Mouse (Mus musculus): ENCODE results near the gene Wrnip1. TPM values are rescaled to one million over a fixed set of nuclear protein-coding genes. Genes with fewer than 3 reads are reported as not detected.
A peak's percentile ranks its signal among the peaks of the same experiment; 100 is the strongest.

Wrnip1 gene
- total RNA-seq, 2 experiments from 2014 or later, result 60.6 to 61.5 TPM

DNA sequence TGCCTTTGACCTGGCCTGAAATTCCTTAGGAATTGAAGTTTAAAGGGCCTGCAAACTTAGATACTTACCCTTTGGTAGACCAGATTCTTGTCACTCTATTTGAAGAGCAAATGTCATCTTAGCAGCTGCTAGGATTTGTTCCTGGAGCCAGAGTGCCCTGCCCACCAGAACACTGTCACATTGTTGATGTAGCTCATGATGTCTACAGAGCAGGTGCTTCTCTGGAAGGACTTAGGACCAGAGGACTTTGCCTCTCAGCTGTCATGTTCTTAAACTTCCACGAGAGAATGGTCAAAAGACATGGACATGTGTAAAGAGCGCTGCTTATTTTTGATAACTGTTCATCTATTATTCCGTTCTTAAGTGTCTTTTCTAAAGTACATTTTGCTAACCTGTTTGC, 17.4 kb downstream of the Wrnip1 start:
- DNase-seq, result no peak

DNA sequence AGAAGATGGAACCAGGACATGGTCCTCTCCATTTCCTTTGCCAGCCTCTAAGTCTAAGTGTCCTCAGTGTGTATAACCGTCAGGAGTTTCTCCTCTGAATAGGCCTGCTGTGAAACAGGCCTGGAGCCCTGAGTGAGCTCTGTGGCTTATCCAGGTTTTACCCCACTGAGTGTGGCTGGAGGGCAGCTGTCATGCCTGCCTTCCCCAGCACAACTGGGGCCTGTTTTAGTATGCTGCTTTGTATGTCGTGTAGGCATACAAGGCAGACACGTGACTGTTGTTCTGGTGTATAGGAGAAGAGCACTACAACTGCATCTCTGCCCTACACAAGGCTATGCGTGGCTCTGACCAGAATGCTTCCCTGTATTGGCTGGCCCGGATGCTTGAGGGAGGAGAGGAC, 18.1 kb downstream of the Wrnip1 start:
- DNase-seq, result no peak

DNA sequence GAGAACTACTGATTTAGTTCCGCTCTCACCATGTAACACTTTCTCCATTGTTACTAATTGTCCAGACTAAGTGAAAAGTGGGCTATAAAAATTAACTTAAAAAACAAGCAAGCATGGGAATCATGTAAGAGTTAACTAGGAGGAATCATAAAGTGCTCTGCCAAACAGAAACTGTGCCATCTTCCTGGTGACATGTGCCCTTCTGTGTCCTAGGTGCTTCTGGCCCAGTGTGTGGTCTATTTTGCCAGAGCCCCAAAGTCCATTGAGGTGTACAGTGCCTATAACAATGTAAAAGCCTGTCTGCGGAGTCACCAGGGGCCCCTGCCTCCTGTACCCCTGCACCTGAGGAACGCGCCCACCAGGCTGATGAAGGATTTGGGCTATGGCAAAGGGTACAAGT, 19.8 kb downstream of the Wrnip1 start:
- DNase-seq, result no peak

DNA sequence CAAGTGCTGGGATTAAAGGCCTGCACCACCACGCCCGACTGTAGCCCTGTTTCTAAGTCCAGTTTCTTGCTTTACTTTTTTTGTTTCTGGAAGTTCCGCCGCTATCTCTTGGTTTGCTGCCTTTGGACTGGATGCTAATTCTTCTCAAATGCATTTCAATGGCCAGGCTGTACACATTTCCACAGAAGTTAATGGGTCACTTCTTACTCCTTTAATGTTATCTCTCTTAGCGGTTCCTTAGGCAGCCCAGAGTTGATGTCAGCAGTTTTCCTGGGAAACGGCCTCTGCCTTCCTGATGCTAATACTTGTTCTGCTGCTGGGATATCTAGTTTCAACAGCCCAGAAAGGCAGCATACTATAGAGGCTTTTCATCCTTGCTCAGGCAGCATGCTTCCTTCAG, 21.3 kb downstream of the Wrnip1 start:
- no peak for DNase-seq

DNA sequence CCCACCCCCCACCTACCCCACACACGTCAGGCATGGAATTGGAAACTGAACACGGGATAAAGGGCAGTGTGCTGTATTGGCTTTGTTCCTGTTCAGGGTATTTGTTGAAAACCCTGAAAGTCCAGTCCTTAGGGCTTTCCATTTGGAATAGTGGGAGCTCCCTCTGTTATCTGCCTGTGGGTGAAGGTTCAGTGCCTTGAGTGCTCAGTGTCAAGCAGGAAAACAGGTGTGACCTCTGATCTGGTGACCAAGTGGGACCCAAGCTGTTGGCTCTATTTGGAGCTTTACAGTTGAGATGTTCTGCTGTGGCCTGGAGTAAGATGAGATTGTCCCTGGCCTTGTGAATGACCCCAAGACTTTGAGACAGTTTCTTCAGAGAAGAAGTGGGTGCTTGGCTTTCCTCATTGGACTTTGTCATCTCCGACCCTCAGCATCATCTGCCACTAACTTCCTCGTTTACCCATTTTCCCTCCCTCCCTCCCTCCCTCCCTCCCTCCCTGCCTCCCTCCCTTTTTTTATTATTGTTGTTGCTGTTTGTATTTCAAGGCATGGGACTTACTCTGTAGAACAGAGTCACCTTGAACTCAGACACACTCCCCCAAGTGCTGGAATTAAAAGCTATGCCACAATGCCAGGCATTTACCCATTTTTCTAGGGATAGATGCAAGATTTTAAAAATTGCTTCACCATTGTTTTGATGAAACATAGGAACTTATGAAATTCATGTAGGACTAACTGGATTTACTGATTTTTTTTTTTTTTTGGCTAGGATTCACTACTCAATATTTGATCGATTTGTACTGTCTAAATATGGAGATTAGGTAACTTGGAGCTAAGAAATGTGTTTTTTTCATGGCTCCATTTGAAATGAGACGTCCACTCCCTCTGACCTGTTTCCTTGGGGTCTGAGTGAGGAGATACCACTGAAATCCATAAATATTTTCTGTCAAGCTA, 22.8 kb downstream of the Wrnip1 start:
- DNase-seq, result no peak

DNA sequence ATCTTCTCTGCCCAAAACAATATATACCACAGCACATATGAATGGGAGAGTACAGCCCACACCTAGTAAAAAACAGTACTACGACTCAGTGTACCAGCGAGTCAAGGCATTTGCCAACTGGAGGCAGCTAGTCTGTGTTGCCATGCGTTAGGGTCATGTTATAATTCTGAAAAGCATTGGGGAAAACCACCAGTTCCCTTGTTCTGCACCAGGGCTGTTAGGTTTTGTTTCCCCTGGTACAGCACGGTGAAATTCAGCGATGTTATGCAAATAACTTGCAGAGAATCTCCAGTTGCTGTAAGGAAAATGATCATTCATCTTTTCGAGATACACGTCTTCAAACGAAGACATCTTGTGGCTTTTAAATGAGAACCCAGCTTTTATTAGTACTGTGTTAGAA, 23.7 kb downstream of the Wrnip1 start:
- DNase-seq, result no peak

DNA sequence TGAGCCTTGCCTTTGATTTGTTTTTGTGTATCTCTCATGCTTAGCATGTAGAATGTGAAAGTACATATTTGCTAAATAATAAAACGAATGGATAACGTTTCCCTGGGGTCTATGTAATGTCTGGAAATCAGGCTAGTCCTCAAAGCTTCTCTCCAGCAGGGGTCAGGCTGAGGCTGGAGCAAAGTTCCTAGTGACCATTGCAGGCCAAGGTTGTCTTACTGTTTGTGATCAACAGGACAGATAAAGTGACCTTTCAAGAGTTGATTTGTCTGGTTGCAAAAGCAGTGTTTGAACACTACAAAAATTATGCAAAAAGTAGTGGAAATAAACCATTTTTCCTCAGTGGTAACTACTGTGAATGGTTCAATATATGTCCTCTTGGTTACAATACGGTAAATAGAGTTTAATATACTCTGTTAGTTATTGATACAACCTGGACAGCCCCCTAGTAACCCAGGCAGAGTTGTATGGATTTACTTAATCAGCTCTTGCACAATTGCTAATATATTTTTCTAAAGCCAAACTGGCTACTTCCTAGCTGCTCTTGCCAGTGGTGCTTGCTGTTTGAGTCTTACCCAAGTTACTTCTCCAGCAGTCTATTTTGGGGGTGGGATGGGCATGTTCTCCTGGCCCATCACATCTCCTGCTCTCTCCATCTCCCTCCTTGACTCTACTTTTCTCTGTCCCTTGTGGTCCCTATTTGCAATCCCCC, 25.4 kb downstream of the Wrnip1 start:
- DNase-seq, result no peak

DNA sequence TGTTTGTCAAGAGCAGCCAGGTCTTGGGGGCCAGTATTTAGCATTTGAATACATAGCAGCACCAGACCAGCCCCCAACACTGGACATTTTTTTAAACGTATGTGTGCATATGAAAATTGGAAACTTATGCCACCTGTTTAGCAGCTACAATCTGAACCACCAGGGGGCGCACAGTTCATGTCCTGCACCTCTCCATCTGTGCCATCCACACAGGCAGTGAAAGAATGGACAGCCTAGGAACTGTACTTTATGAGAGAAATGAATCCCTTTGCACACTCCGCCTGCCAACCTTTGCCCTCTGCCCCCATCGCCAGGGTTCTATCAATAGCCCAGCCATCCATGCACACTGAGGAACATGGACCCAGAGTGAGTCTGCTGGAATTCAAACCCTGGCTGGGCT, 26.1 kb downstream of the Wrnip1 start:
- DNase-seq, result no peak

DNA sequence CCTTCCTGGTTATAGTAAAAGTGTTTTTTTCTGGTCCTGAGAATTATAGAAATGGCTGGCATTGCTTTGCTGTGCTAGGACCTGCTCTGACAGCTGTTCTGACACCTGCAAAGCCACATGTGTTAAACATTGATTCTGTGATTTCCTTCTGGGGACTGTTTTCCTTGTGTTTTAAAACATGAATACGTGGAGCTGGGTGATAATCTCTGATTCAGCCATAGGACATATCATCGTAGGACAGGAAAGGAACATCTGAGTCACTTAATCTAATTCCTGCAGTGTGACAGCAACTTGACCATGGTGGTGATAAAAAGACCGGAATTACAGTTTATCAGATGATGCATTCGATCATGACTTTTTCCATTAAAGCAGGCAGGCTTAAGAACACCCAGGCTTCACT, 27.0 kb downstream of the Wrnip1 start:
- DNase-seq, result no peak

DNA sequence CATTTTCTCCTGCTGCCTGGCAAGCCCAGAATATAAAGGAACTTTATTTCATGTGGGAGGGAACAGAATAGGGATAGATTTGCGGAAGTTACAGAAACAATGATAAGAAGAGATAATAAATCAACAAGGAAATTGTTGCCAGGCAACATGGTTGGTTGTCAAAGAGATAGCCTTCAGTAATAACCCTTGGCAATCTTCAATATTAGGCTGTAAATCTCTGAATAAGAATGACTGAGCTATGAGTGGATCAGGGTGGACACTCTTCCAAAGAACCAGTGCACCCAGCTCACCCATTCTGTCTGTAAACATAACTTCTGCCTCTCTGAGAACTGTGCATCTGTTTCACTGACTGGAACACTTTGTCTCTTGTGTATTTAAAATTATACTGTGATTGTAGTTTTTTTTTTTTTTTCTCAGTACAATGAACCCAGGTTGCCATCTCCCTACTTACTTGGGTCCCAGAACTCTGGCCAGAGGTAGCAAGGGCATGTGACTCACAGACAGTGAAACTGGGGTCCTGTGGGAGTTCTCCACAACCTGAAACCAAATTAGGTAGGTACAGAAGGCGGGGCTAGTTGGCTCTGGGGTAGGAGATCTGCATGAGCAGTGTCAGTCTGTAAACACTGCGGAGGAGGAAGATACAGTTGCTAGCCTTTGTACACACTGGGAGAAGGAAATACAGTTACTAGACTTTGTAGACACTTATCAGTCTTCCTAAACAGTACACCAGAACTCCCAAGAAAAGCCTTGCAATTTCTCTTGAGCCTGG, 29.9 kb downstream of the Wrnip1 start:
- DNase-seq, result no peak

DNA sequence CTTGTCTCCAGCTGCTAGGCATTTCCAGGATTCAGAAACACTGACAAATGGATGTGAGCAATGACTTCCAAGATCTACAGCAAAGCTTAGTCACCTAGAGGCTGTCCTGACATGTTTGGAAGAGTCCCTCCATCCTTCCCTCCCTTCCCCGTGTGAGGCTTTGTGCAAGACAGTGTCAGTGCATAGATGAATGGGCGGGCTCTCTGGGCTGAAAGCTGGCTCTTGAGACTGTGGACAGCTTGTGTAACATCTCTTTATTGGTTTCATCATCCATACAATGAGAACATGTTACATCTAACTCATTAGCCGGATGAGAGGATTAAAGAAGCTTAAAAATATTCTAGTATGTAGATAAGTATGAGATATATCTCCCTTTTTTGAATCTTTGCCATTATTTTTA, 30.9 kb downstream of the Wrnip1 start:
- no peak for DNase-seq

DNA sequence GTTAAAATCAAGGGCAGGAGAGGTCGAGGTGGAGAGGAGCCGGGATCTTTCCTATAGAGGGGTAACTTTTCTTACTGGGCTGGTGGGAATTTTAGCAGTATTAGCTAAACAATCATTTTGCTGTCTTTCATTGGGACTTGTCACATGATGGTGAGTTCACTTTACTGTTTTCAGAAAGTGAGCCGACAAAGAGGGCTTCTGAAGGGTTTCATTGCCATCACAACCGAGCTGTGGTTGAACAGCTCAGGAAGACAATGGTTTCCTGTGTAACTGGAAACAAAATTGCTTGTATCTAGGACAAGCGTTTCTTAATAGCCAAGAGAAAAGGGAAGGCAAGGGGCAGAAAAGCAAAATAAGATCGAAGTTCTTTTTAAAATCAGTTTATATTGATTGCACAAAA, 31.4 kb downstream of the Wrnip1 start:
- no peak for DNase-seq

DNA sequence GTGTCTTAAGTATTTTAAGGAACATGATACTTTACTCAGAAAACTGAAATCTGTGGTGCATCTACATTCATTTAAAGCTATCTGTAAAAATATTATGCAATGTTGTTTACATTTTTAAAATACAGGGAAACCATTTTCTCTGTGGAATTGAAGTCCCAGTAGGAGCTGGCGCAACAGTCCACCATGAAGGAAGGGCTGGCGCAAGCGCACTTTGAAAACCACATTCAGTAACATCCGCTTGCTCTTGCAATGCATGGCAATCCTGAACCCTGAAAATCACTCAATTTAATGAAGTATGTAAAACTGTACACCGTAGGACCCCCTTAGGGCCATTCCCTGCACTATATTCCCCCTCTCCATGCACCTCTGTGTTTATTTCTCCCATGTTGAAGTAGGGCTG, 32.7 kb downstream of the Wrnip1 start:
- DNase-seq, result no peak

DNA sequence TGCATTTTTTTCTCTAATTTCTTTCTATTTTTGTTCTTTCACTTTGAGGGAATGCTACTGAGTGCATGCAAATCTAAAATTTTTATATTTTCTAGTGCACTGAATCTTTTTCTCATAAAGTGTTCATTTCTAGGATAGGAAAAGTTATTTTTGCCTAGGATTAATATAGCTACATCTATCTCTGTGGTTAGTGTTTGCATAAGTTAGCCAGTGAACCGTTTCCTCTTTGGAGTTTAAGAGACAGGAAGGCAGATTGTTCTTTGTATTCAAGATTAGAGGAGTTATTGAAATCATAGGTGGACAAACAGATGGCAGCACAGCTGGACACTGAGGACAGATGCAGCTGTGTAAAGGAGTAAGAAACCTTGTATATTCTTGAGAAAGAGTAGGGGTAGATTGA, 37.5 kb downstream of the Wrnip1 start:
- no peak for DNase-seq

DNA sequence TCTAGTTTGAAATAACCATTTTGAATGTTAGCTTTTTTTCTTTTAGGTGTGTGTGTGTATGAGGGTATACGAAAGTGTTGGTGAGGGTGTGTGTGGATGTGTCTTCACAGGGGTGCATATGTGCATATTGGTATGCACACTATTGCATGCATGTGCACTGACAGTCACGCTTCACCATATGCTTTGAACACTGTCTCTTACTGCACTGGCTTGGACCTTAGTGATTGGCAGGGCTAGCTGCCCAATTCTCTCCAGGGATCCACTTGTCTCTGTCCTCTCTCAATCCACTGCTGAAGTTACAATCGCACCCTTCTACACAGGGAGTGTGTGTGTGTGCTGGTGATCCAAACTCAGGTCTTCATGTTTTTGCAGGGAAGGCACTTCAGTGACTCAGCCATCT, 39.5 kb downstream of the Wrnip1 start:
- DNase-seq, result no peak

DNA sequence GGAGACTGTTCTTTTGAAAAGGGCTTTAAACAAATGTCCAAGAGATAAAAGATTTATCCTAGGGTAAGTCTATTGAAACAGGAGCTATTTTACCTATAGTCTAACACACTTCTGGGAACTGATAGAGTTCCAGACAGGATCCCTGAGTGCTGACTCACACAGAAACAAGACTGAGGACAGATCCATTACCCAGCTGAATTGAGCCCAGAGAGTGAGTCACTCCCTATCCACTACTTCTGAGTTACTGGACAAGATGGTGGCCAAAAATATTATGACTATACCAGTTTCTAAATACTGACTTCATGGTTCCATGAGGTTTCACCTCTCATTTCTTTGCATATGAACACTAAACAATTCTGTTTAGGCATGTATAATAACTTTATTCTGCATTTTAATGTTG, 44.4 kb downstream of the Wrnip1 start:
- no peak for DNase-seq

DNA sequence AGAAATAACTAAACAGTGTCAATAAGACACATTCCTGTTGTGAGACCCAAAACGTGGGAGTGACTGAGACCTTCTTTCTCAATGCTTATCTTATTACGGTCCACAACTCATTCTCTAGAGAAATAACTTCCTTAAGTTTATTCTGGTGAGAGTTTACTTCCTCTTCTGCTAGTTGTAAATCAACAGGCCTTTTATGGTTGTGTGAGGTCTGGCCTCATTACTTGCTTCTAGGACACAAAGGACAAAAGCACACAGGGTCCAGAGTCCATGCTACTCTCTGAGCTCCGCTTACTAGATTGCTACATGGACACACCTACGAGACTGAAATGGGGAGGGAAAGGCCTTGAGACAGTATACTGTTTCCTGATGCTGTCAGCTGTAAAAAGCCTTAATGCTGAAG, 47.3 kb downstream of the Wrnip1 start:
- no peak for DNase-seq

DNA sequence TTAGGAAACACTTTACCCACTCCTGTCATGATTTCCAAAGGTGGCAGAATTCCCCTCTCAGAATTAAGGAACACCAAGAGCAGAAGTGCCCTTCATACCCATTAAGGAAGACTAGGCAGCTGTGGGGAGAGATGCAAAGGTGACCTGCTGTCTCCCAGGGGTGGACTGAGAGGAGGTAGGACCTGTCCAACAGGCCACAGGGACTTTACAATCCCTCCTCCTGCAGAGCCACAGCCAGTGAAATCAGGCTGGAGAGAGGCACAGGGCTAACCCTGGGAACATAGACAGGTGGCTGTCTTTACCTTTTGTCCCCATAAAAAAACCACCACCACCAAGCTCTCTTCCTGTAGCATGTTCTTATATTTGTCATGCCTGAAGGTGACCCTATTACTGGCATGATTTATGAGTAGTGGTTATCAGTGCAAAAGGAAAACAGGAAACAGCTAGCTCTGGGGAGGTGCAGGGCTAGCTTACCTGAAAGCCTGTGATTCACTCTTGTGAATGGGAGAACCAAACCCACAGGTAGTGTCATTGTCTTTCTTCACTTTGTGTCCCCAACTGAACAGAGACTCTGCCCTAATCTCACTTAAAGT, 47.8 kb downstream of the Wrnip1 start:
- DNase-seq, result no peak

DNA sequence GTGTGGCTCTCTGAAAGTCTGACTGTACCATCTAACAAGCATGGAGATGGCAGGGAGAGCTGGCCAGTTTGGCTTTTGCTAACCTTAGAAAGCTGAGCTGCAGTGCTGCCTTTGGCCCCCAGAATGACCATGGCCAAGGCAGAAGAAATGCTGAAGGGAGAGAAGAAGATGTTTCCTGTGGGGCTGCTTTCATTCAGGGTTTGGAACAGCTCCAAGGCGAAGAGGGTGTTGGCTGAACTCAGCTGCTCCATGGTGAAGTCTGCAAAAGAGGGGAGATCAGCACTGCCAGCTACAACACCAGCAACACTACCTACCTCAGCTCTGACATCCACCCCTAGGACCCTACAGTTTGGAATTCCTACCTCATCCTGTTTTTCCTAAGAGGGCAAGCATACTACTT, 48.3 kb downstream of the Wrnip1 start:
- no peak for DNase-seq

DNA sequence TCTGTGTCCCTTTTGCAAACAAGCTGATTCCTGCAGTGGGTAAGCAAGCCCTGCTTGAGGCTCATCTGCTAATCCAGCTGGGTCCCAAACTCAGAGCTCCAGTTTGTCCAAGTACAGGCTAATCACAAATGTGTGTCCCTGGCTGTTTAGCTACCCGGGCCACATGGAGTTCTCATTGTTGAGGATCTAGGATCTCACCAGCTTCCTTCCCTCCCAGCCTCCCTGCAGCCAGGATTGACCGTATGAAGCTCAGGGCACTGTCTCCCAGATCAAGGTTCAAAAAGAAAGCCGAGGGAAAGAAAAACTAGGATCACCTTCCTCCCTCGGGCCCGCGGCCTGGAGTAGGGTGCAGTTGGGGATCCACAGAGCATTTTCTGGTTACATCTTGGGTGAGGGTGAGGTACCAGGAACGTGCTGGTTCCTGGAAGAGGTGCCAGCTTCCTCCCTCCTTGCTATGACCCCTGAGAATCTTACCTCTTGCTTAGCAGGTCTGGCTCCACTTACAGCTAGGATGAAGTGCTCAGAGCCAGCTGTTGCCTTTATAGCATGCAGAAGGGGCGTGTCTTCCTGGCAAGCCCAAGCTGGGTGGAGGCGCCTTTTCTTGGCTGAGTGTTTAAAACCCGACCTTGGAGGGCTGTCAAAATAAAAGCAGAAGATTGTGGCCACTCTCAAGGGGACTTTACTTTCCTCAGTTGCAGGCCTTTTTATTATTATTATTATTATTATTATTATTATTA, 49.0 kb downstream of the Wrnip1 start, which contains the start of gene Serpinb1a:
Gene Serpinb1a (minus strand): TSS at position 518 of the 737 bp plus-strand sequence.
- DNase-seq, result no peak

DNA sequence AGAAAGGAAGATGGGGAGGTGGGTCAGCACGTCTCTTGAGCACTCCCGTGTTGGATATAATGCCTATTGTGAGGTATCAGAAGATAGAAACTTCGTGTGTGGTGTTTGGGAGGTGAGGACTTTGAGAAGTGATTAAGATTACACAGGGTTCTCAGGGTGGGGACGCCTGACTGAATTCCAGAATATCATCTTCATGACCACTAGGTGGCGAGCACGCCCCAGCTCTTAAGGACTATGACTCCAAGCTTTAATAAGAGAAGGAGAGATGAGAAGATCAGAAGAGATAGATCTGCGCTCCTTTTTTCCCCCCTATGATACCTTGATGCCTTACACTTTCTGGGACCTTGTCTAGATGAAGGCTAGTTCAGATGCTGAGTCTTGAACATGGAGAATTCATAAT, 50.1 kb downstream of the Wrnip1 start:
- peak in 1 of 2 experiments; percentile 40 for DNase-seq

DNA sequence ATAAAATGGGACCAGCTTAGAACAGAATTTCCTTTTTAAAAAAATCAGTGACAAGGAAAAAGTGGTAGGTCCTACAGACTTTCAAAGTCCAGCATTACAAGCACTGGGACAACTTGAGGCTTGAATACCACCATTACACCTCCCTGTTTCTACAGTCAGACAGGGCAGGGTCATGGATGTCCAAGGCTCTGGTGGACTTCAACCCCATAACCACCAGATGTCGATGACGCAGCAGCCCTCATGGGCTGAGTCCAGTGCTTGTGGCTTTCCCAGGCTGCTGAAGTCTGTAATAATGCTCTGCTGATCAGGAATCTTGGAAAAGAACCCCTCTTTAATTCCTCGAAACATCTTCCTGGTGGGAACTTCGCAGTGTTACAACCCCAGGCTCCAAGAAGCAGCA, 50.7 kb downstream of the Wrnip1 start:
- no peak for DNase-seq
